Mouse (Mus musculus) adrenal gland, adult 10 weeks (tissue): ENCODE measurements around the gene Zfp319. TPM values are rescaled to one million over a fixed set of nuclear protein-coding genes. Genes with fewer than 3 reads are reported as not detected.

Experiments used
- polyA plus RNA-seq: library from polyadenylated mRNA; stranded (reverse); fragments of 350-450 nt; fragmentation: Illumina TruSeq; extraction: RNeasy Lipid Tissue Mini Kit (QIAGEN cat#74804); gene quantifications from one replicate; pipeline ENCODE4 v1.2.3, GENCODE M21; 2014; ENCODE audit warnings: low read depth, low replicate concordance

Zfp319 gene
- 2.2 TPM for polyA plus RNA-seq

GRCm38 (mm10) chr8:95331720-95332436 is at the start of gene Zfp319, which contains the start of gene Usb1:
Gene Zfp319 (minus strand): TSS chr8:95331950.
Gene Usb1 (plus strand): TSS chr8:95332284.

GRCm38 (mm10) chr8:95352151-95352870 is 20.6 kb upstream of the Zfp319 start, which contains the start of gene Mmp15:
Gene Mmp15 (plus strand): TSS chr8:95352268.

GRCm38 (mm10) chr8:95310342-95310970 is 21.3 kb downstream of the Zfp319 start, which contains the start of gene Tepp:
Gene Tepp (plus strand): TSS chr8:95310566.

GRCm38 (mm10) chr8:95306431-95306830 is 25.3 kb downstream of the Zfp319 start, which contains the start of gene Cngb1:
Gene Cngb1 (minus strand): TSS chr8:95306585.

Other genes with a start within 250 kb of the Zfp319 start
- gene Kifc3, start 129.1 kb downstream of the Zfp319 start, polyA plus RNA-seq, result 5.0 TPM
- 0.29 TPM for gene Cngb1, start 25.4 kb downstream of the Zfp319 start, polyA plus RNA-seq
- not detected for gene Tepp, start 21.4 kb downstream of the Zfp319 start, polyA plus RNA-seq
- 1.5 TPM for gene Usb1, start 334 bp upstream of the Zfp319 start, polyA plus RNA-seq
- gene Mmp15, start 20.3 kb upstream of the Zfp319 start, polyA plus RNA-seq, result 0.47 TPM
- 51.0 TPM for gene Cfap20, start 102.9 kb upstream of the Zfp319 start, polyA plus RNA-seq
- 234 TPM for gene Csnk2a2, start 158.1 kb upstream of the Zfp319 start, polyA plus RNA-seq
- 0.47 TPM for gene Ccdc113, start 202.1 kb upstream of the Zfp319 start, polyA plus RNA-seq
- not detected for gene Prss54, start 244.4 kb upstream of the Zfp319 start, polyA plus RNA-seq